Mouse (Mus musculus) Patski (cell line): ENCODE results near the gene Fhad1. TPM values are rescaled to one million over a fixed set of nuclear protein-coding genes. Genes with fewer than 3 reads are reported as not detected.

Experiments
- ATAC-seq: fragments of 100-300 bp; one replicate; pipeline ENCODE4 v1.8.0; 2021
- CTCF ChIA-PET: fragments of 350-600 bp; sonication (Branson Sonifier 250); formaldehyde crosslinking; loops from one replicate; lab custom pipeline; 2022; ENCODE audit warnings: inconsistent platforms; lab: Charles Lee
- POLR2A ChIA-PET: fragments of 350-600 bp; sonication (Branson Sonifier 250); formaldehyde crosslinking; loops from one replicate; lab custom pipeline; 2022; ENCODE audit warnings: antibody characterized with exemption, inconsistent platforms; lab: Charles Lee
- DNase-seq: peaks from one replicate; pipeline ENCODE4 v3.0.0-alpha.2; 2011; ENCODE audit warnings: low read depth, low spot score
- H3K27me3 ChIP-seq: fragments of 371-371 bp; one replicate; pipeline ENCODE4 v1.5.1; 2021
- CTCF ChIP-seq: fragments of 100-300 bp; IDR thresholded peaks from one replicate; pipeline ENCODE4 v1.5.1; 2021
- in situ Hi-C: fragments of 300-500 bp; cut with MboI; formaldehyde crosslinking; loops from 3 replicates; pipeline ENCODE4 v1.11.1; 2018; ENCODE audit warnings: low pct_unique_long_range_greater_than_20kb, mixed read lengths
- polyA plus RNA-seq: library from polyadenylated mRNA; unstranded; gene quantifications from one replicate; pipeline ENCODE4 v1.2.3, GENCODE M21; 2021

Gene Fhad1
- polyA plus RNA-seq, 1 experiment from 2014 or later: 0.41 TPM

DNA sequence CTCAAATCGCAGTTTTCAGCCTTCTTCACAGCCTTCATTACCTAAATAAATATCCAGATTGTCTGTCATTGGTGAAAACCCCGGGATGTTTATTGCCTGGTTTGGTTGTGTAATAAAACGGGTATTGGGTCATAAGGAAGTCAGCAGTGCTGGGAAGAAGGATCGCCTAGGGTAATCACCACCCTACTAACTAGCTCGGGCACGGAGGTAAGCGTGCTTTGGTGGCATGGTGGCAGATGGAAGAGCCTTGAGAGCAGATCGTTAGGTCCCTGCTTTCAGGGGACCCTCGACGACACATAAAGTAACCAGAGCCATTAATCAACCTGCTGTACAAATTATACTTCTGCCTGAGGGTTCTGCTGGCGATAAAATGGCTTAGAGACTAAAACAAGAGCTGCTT is 36.3 kb downstream of the Fhad1 start:
- ChIA-PET CTCF (no interaction called here), POLR2A (no interaction called here)
- TF ChIP-seq CTCF: no peak
- H3K27me3 ChIP-seq: no peaks in the 10 kb centered on the region
- in situ Hi-C loops: loop anchor here (25.0 kb wide), 1 partner anchor 1034 kb away; no protein-coding TSS in a partner anchor
- no peak for ATAC-seq
- DNase-seq: no peak

GRCm38 (mm10) chr4:141977346-141977745 is 37.5 kb downstream of the Fhad1 start:
- no peak for TF ChIP-seq CTCF
- ChIA-PET CTCF (interaction anchor here (1.0 to 2.5 kb wide), 2 partner anchors 15 to 162 kb away, joined by 3 to 20 read pairs; no protein-coding TSS in a partner anchor), POLR2A (no interaction called here)
- ATAC-seq (no peak), DNase-seq (no peak)
- no peaks in the 10 kb centered on the region for H3K27me3 ChIP-seq
- in situ Hi-C loops: loop anchor here (25.0 kb wide), 1 partner anchor 1035 kb away; no protein-coding TSS in a partner anchor

DNA sequence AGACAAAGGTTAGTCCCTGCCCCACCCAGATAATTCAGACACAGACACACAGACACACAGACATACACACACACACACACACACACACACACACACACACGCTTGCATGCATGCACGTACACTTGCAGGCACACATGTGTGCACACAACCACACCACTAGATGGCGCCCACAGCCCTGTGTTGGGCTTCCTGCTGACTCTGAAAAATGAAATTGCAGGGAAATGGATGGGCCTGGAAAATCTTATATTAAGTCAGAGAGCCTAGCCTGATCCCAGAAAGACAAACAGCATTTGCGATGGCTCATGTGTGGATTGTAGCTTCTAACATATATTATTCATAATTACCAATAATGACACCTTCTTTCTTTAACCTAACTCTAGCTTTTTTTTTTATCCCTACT is 38.7 kb downstream of the Fhad1 start:
- DNase-seq: no peak
- no peaks in the 10 kb centered on the region for H3K27me3 ChIP-seq
- CTCF ChIA-PET: interaction anchor here (0.6 to 2.5 kb wide), 13 partner anchors 9 to 170 kb away, joined by 3 to 20 read pairs (median 3); no protein-coding TSS in a partner anchor
- in situ Hi-C loops: loop anchor here (25.0 kb wide), 1 partner anchor 1036 kb away; no protein-coding TSS in a partner anchor
- POLR2A ChIA-PET: interaction anchor here (0.5 kb wide), 1 partner anchor 11 kb away, joined by 4 read pairs; no protein-coding TSS in a partner anchor
- TF ChIP-seq CTCF: peak; percentile 81
- no peak for ATAC-seq

DNA sequence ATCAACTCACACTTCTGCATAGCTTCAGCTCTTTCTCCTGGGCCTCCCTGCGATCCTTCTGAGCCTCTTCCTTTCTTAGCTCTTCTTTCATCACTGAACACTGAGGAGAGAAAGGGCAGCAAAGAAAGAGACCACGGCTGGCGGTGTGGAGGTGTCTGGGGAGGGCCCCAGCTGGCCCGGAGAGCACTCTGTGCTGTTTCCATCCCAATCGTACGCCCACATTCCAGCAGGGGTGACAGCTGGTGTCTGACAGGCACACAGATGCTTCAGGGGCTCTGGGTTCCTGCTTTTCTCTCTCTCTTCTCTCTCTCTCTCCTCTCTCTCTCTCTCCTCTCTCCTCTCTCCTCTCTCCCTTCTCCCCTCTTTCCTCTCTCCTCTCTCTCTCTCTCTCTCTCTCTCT is 50.3 kb downstream of the Fhad1 start:
- ChIA-PET CTCF (interaction anchor here (1.4 kb wide), 1 partner anchor 12 kb away, joined by 3 read pairs; no protein-coding TSS in a partner anchor), POLR2A (no interaction called here)
- no peak for TF ChIP-seq CTCF
- ATAC-seq (no peak), DNase-seq (no peak)
- in situ Hi-C loops: no loop called here
- no peaks in the 10 kb centered on the region for H3K27me3 ChIP-seq

GRCm38 (mm10) chr4:141963907-141964306 is 51.0 kb downstream of the Fhad1 start:
- no peaks in the 10 kb centered on the region for H3K27me3 ChIP-seq
- no peak for TF ChIP-seq CTCF
- ATAC-seq (no peak), DNase-seq (no peak)
- ChIA-PET CTCF (interaction anchor here (1.4 to 2.8 kb wide), 2 partner anchors 12 to 13 kb away, joined by 3 to 20 read pairs; no protein-coding TSS in a partner anchor), POLR2A (no interaction called here)
- in situ Hi-C loops: no loop called here

- H3K27me3 ChIP-seq: no peaks in the 10 kb centered on the region
- DNase-seq (no peak), ATAC-seq (no peak)
- ChIA-PET POLR2A (interaction anchor here (0.6 kb wide), 2 partner anchors 20 to 335 kb away, joined by 3 to 4 read pairs; no protein-coding TSS in a partner anchor), CTCF (interaction anchor here (0.6 to 2.8 kb wide), 3 partner anchors 10 to 1246 kb away, joined by 3 to 20 read pairs (median 3); no protein-coding TSS in a partner anchor)
- TF ChIP-seq CTCF: peak; percentile 24
- in situ Hi-C loops: no loop called here
These were observed 51.8 kb downstream of the Fhad1 start for GRCm38 (mm10) chr4:141962811-141963685.

GRCm38 (mm10) chr4:141960037-141960436 is 54.8 kb downstream of the Fhad1 start:
- no peak for DNase-seq
- in situ Hi-C loops: no loop called here
- H3K27me3 ChIP-seq: no peaks in the 10 kb centered on the region
- no peak for ATAC-seq
- ChIA-PET CTCF (no interaction called here), POLR2A (no interaction called here)
- TF ChIP-seq CTCF: no peak

- no peak for ATAC-seq
- DNase-seq: no peak
- in situ Hi-C loops: loop anchor here (5.0 kb wide), 2 partner anchors 102 to 152 kb away; no protein-coding TSS in a partner anchor
- TF ChIP-seq CTCF: no peak
- ChIA-PET POLR2A (no interaction called here), CTCF (no interaction called here)
- no peaks in the 10 kb centered on the region for H3K27me3 ChIP-seq
These were observed 55.3 kb downstream of the Fhad1 start for GRCm38 (mm10) chr4:141959615-141960014.

DNA sequence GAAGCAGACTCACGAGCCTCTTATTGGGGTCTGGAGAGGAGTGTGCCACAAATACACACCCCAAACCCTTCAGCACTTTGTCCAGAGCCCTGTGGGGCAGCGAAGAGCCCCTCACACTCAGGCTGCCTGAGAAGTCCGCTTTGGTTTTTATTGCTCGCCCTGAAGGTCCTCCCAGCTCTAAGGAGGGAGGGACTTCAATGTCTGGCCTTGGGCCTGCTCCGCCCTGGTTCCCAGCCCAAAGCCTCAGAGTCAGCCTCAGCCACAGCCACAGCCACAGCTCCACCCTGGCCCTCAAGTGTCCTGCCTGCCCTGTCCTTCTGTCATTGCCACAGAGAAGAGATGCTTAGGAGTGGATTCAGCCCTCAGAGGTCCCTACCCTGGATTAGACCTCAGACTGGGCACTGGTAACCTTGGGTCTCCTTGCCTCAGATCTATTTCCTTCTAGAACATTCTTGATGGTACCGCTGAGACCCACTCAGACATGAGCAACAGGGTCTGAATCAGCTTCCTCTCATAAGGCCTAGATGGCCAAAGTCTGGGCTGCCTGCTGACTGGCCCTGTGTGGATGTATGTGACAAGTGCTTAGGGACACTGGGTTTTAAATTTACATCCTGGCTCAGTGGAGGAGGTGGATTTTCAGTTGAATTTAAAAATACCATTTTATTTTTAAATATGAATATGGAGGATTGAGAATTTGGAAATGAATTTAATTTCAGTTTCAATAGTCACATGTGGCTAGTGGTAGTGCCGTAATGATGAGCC is 56.1 kb downstream of the Fhad1 start:
- in situ Hi-C loops: loop anchor here (5.0 kb wide), 2 partner anchors 101 to 151 kb away; no protein-coding TSS in a partner anchor
- CTCF ChIA-PET: interaction anchor here (1.0 kb wide), 1 partner anchor 101 kb away, joined by 3 read pairs; no protein-coding TSS in a partner anchor
- no peak for DNase-seq
- no peaks in the 10 kb centered on the region for H3K27me3 ChIP-seq
- TF ChIP-seq CTCF: no peak
- POLR2A ChIA-PET: no interaction called here
- ATAC-seq: no peak

- ATAC-seq (no peak), DNase-seq (no peak)
- no peak for TF ChIP-seq CTCF
- ChIA-PET POLR2A (no interaction called here), CTCF (interaction anchor here (1.0 to 1.2 kb wide), 2 partner anchors 91 to 101 kb away, joined by 3 to 5 read pairs; no protein-coding TSS in a partner anchor)
- in situ Hi-C loops: loop anchor here (5.0 kb wide), 2 partner anchors 101 to 151 kb away; no protein-coding TSS in a partner anchor
- H3K27me3 ChIP-seq: no peaks in the 10 kb centered on the region
These were observed 56.7 kb downstream of the Fhad1 start for GRCm38 (mm10) chr4:141958188-141958587.
